Mouse (Mus musculus) ES-E14 (cell line): ENCODE results near the gene Gm3854.

Experiments used
- CHD2 ChIP-seq: IDR thresholded peaks from 2 replicates; pipeline ENCODE4 v1.6.1; 2014; ENCODE audit warnings: mild to moderate bottlenecking, low read depth, low read length, inconsistent platforms
- HCFC1 ChIP-seq: IDR thresholded peaks from 2 replicates; pipeline ENCODE4 v1.6.1; 2012; ENCODE audit warnings: low read length, inconsistent platforms, borderline replicate concordance; ENCODE audit not compliant: insufficient read depth
- MAFK ChIP-seq: IDR thresholded peaks from 2 replicates; pipeline ENCODE4 v1.6.1; 2014; ENCODE audit warnings: mild to moderate bottlenecking, low read depth, low read length, inconsistent platforms; ENCODE audit not compliant: insufficient read depth
- ZC3H11A ChIP-seq: IDR thresholded peaks from 2 replicates; pipeline ENCODE4 v1.6.1; 2012; ENCODE audit warnings: low read depth, mild to moderate bottlenecking, inconsistent platforms, low read length, borderline replicate concordance

GRCm38 (mm10) chr7:6358121-6358520 is 14.6 kb downstream of the Gm3854 start:
- no peak for TF ChIP-seq CHD2
- no peak for TF ChIP-seq HCFC1
- TF ChIP-seq MAFK, result no peak
- TF ChIP-seq ZC3H11A, result no peak
